Mouse (Mus musculus) erythroblast, embryonic 14.5 days (primary cell): ENCODE measurements around the gene Asphd1.

ENCODE experiments used
- GATA1 ChIP-seq: IDR thresholded peaks from 2 replicates; pipeline ENCODE4 v1.6.1; 2012; ENCODE audit warnings: low read length, inconsistent platforms, mixed read lengths
- TAL1 ChIP-seq: IDR thresholded peaks from 3 replicates; pipeline ENCODE4 v1.6.1; 2012; ENCODE audit warnings: low read length, inconsistent platforms, mixed read lengths

DNA sequence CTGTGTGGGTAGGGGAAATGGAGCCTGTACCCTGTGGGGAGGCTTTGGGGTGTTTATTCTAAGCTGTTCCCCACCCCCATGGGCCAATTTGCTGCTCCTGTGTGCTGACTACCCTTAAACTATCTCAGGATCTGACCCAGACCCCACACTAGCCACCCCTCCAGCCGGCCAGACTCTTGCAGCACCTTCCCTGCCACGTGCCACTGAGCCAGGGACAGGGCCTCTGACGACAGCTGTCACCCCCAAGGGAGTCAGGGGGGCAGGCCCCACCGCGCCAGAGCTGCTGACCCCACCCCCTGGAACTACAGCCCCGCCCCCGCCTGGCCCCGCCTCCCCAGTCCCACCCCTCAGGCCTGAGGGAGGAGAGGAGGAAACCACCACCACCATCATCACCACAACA lies 3.3 kb upstream of the Asphd1 start:
- TF ChIP-seq GATA1 (no peak), TAL1 (no peak)
